Mouse (Mus musculus) Muller cell, postnatal 12 days (primary cell): Measurements from ENCODE around the gene Tnpo1.
"Not testable (repeated sequence)": the region's sequence is repeated elsewhere in the genome, so short reads cannot be mapped to it uniquely, and the experiment has no call there.

Source experiments
- DNase-seq: peaks from one replicate; pipeline ENCODE4 v3.0.0-alpha.2; 2015; ENCODE audit errors: inconsistent ontology term

Tnpo1 gene

GRCm38 (mm10) chr13:98819094-98819493, 107.1 kb downstream of the Tnpo1 start:
- peak; percentile 61 for DNase-seq

- DNase-seq: no peak
Observed at GRCm38 (mm10) chr13:98818205-98818604, 108.0 kb downstream of the Tnpo1 start.

GRCm38 (mm10) chr13:98817766-98818165, 108.4 kb downstream of the Tnpo1 start:
- no peak for DNase-seq

GRCm38 (mm10) chr13:98816981-98817660, 109.1 kb downstream of the Tnpo1 start:
- DNase-seq: not testable (repeated sequence)

- no peak for DNase-seq
Observed at GRCm38 (mm10) chr13:98816571-98816970, 109.6 kb downstream of the Tnpo1 start.

GRCm38 (mm10) chr13:98815147-98815785, 110.9 kb downstream of the Tnpo1 start, which contains the start of gene Fcho2:
Gene Fcho2, minus strand, starts transcription at chr13:98815449.
- DNase-seq: peak; percentile 98

- DNase-seq: peak; percentile 53
Observed at GRCm38 (mm10) chr13:98814275-98815040, 111.7 kb downstream of the Tnpo1 start.

GRCm38 (mm10) chr13:98813596-98814274, 112.4 kb downstream of the Tnpo1 start:
- DNase-seq: no peak

- DNase-seq: no peak
Observed at GRCm38 (mm10) chr13:98813167-98813566, 113.0 kb downstream of the Tnpo1 start.

- DNase-seq: no peak
Observed at GRCm38 (mm10) chr13:98812285-98812684, 113.9 kb downstream of the Tnpo1 start.

GRCm38 (mm10) chr13:98810143-98810542, 116.0 kb downstream of the Tnpo1 start:
- DNase-seq: no peak

- DNase-seq: no peak
Observed at GRCm38 (mm10) chr13:98809087-98809486, 117.1 kb downstream of the Tnpo1 start.

GRCm38 (mm10) chr13:98804480-98804879, 121.7 kb downstream of the Tnpo1 start:
- DNase-seq: no peak

GRCm38 (mm10) chr13:98803699-98804098, 122.5 kb downstream of the Tnpo1 start:
- DNase-seq: no peak

- DNase-seq: no peak
Observed at GRCm38 (mm10) chr13:98802957-98803356, 123.2 kb downstream of the Tnpo1 start.

- no peak for DNase-seq
Observed at GRCm38 (mm10) chr13:98795511-98795910, 130.7 kb downstream of the Tnpo1 start.

- no peak for DNase-seq
Observed at GRCm38 (mm10) chr13:98792864-98793263, 133.3 kb downstream of the Tnpo1 start.

GRCm38 (mm10) chr13:98791693-98792092, 134.5 kb downstream of the Tnpo1 start:
- no peak for DNase-seq
